Mouse (Mus musculus): ENCODE results near the gene Antxr1. TPM values are rescaled to one million over a fixed set of nuclear protein-coding genes. Genes with fewer than 3 reads are reported as not detected.

The Antxr1 gene
- 1.5 and 1.7 TPM in 2 replicates for polyA plus RNA-seq (2021; fragmentation: Nextera tagmentation)
- long read RNA-seq, experiment 1, partial matches to known transcripts = 0 of 7 reads
- long read RNA-seq, experiment 1, other reads (novel, unspliced or antisense) = 6 of 7 reads
- long read RNA-seq, experiment 2, partial matches to known transcripts = 1 of 7 reads
- long read RNA-seq, experiment 2, other reads (novel, unspliced or antisense) = 6 of 7 reads

DNA sequence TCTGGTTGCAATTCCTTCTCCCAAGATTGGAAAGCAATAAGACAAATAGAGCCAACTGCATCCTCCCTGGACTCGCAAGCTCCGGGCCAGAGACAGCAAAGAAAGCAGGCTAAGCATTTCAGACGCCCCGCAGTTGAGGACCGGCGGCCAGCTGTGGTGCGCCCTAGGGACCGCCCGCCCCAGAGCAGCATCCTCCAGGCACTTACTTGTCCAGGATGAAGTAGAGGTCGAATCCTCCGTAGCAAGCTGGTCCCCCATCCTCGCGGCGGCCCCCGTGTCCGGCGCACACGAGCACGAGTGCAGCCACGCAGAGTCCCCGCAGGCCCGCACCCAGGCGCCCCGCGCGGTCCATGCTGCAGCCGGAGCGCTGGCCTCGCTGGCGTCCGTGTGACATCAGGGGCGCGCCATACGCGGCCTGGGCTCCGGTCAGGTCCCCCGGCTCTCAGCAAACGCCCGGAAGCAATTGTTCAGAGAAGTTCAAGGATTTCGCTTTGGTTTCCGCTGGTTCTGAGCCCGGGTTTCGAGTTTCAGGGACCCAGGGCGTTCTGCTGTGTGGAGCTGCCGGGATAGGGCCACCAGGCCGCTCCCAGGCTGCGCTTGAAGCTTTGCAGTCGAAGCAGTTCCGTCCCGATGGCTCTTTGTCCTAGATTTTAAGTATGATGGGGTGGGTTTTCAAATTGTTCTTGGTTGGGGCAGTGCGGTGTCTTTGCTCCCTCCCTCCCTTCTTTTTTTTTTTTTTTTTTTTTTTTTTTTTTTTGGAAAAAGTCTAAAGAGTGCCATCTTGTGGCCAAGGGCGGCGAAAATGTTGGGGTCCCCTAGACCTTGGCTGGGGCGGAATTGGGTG is at the start of gene Antxr1:
Antxr1 (minus strand) TSS at position 731 of the 844 bp plus-strand sequence.

DNA sequence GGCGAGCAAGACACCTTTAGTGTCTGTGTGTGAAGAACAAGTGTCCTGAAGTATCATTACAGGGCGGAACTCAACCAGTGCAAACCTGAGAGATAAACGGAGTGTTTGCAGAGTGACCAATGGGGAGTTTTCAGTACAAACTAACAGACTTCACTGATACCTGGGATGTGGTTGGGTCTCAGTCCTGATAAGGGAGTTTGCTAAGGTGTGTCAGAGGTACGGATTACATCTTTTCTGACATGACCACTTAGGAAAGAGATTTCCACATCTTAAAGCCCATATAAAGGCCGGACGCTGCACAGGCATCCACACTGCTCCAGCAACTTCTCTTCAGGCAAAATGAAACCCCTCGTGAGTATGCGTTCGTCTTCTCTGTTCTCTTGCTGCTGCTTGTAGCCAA is 37.4 kb upstream of the Antxr1 start, which contains the start of gene Gkn2:
Gkn2 (plus strand) TSS at position 301 of the 400 bp plus-strand sequence.

GRCm38 (mm10) chr6:87350829-87351228 is 15.2 kb upstream of the Antxr1 start, which contains the start of gene Gkn1:
Gkn1 (minus strand) TSS chr6:87350942.

DNA sequence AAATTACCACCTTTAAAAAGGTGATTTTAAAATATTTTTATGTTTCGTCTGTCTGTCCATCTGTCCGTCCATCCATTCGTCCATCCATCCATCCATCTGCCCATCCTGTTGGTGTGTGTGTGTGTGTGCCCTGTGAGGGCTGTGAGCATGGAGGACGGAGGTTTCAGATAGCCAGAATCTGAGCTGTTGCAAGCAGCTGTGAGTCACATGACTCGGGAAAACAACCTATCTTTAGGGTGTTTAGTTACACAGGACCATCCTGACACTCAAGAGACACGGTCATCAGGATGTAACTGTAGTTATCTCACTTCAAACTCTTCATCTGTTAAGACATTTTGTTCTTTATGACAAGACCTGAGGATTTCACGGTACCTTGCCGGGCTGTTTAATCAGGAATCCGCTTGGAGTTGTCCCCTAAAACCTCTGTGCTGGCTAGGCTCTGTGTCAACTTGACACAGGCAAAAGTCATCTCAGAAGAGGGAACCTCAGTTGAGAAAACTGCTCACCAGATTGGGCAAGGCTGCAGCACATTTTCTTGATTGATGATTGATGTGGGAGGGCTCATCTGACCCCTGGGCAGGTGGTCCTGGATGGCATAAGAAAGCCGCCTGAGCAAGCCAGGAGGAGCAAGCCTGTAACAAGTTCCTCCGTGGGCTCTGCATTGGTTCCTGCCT is 231.4 kb downstream of the Antxr1 start, which contains the start of gene D6Ertd527e:
D6Ertd527e (plus strand) TSS at position 624 of the 674 bp plus-strand sequence.

Other genes with a start within 250 kb of the Antxr1 start
- gene D6Ertd527e, start 231.1 kb downstream of the Antxr1 start, polyA plus RNA-seq (2021; fragmentation: Nextera tagmentation) = not detected in 2 replicates
- 0.16 and 0.18 TPM in 2 replicates for gene Gkn1, start 15.1 kb upstream of the Antxr1 start, polyA plus RNA-seq (2021; fragmentation: Nextera tagmentation)
- gene Gkn2, start 37.5 kb upstream of the Antxr1 start, polyA plus RNA-seq (2021; fragmentation: Nextera tagmentation) = not detected in 2 replicates
- gene Gkn3, start 53.1 kb upstream of the Antxr1 start, polyA plus RNA-seq (2021; fragmentation: Nextera tagmentation) = 13.4 and 14.8 TPM in 2 replicates
- not detected in 2 replicates for gene Bmp10, start 93.2 kb upstream of the Antxr1 start, polyA plus RNA-seq (2021; fragmentation: Nextera tagmentation)
- gene Arhgap25, start 197.4 kb upstream of the Antxr1 start, polyA plus RNA-seq (2021; fragmentation: Nextera tagmentation) = 3.3 and 4.3 TPM in 2 replicates